Mouse (Mus musculus): ENCODE measurements around the gene Pick1. TPM values are rescaled to one million over a fixed set of nuclear protein-coding genes. Genes with fewer than 3 reads are reported as not detected.

Gene Pick1
- polyA plus RNA-seq, 1 experiment from 2014 or later = 48.2 TPM

GRCm38 (mm10) chr15:79245321-79245720 lies 16.3 kb downstream of the Pick1 start:
- ATAC-seq (ENCODE audit: low FRiP score) (no peak), DNase-seq (ENCODE audit: low spot score) (no peak)
- 95% methylated on average over 3 of the region's 3 CpGs for WGBS
- Histone ChIP-seq H3K4me2 (replicated peaks) (no peak overlapping the region), H3K27me3 (ENCODE audit: control insufficient read depth, insufficient read depth, low read length) (0 out of 2 replicates have a peak, but pooled peaks cover 1% of the 10 kb centered on the region), H3K4me1 (replicated peaks; ENCODE audit: control insufficient read depth, insufficient read depth, low read length) (no peaks in the 10 kb centered on the region), H3K36me3 (replicated peaks; ENCODE audit: control insufficient read depth, insufficient read depth) (peaks cover 74% of the 10 kb centered on the region), H3K4me3 (replicated peaks; ENCODE audit: low read length) (no peak overlapping the region), H3K27ac (no peak overlapping the region), H3K9me3 (ENCODE audit: control insufficient read depth, low read length) (no peaks in the 10 kb centered on the region), H3K9ac (no peak overlapping the region)

GRCm38 (mm10) chr15:79250236-79250635 lies 21.3 kb downstream of the Pick1 start:
- DNase-seq (ENCODE audit: low spot score) (no peak), ATAC-seq (ENCODE audit: low FRiP score) (no peak)
- peaks cover 42% of the 10 kb centered on the region for H3K36me3 ChIP-seq (replicated peaks; ENCODE audit: control insufficient read depth, insufficient read depth)
- H3K4me1 ChIP-seq (replicated peaks; ENCODE audit: control insufficient read depth, insufficient read depth, low read length) = peaks cover 14% of the 10 kb centered on the region; the same call in 1 of the 2 replicates
- no peaks in the 10 kb centered on the region for H3K9me3 ChIP-seq (ENCODE audit: control insufficient read depth, low read length)
- 87% methylated on average over 2 of the region's 2 CpGs for WGBS
- H3K9ac ChIP-seq = no peak overlapping the region
- no peak overlapping the region for H3K4me3 ChIP-seq (replicated peaks; ENCODE audit: low read length)
- H3K27ac ChIP-seq = no peak overlapping the region
- peaks cover 42% of the 10 kb centered on the region for H3K27me3 ChIP-seq (ENCODE audit: control insufficient read depth, insufficient read depth, low read length)
- H3K4me2 ChIP-seq (replicated peaks) = no peak overlapping the region

- Histone ChIP-seq H3K4me2 (replicated peaks) (0 out of 2 replicates have a peak overlapping the region, but pooled peaks have one; percentile 74), H3K9me3 (ENCODE audit: control insufficient read depth, low read length) (no peaks in the 10 kb centered on the region), H3K36me3 (replicated peaks; ENCODE audit: control insufficient read depth, insufficient read depth) (peaks cover 33% of the 10 kb centered on the region), H3K27ac (no peak overlapping the region), H3K4me3 (replicated peaks; ENCODE audit: low read length) (no peak overlapping the region), H3K27me3 (ENCODE audit: control insufficient read depth, insufficient read depth, low read length) (peaks cover 42% of the 10 kb centered on the region), H3K4me1 (replicated peaks; ENCODE audit: control insufficient read depth, insufficient read depth, low read length) (peaks cover 14% of the 10 kb centered on the region; the same call in 1 of the 2 replicates), H3K9ac (no peak overlapping the region; the same call in 1 of the 2 replicates)
- ATAC-seq (ENCODE audit: low FRiP score) (no peak), DNase-seq (ENCODE audit: low spot score) (no peak)
- 54% methylated on average over 7 of the region's 7 CpGs for WGBS
These were observed 22.2 kb downstream of the Pick1 start for GRCm38 (mm10) chr15:79251168-79251567.

- Histone ChIP-seq H3K27me3 (ENCODE audit: control insufficient read depth, insufficient read depth, low read length) (peaks cover 42% of the 10 kb centered on the region), H3K4me1 (replicated peaks; ENCODE audit: control insufficient read depth, insufficient read depth, low read length) (peaks cover 14% of the 10 kb centered on the region; the same call in 1 of the 2 replicates), H3K4me2 (replicated peaks) (peak overlapping the region; percentile 74), H3K9ac (peak overlapping the region; percentile 60), H3K9me3 (ENCODE audit: control insufficient read depth, low read length) (no peaks in the 10 kb centered on the region), H3K27ac (no peak overlapping the region), H3K4me3 (replicated peaks; ENCODE audit: low read length) (peak overlapping the region; percentile 32), H3K36me3 (replicated peaks; ENCODE audit: control insufficient read depth, insufficient read depth) (peaks cover 25% of the 10 kb centered on the region)
- WGBS = 1% methylated on average over 56 of the region's 61 CpGs
- DNase-seq (ENCODE audit: low spot score) (peak; percentile 40), ATAC-seq (ENCODE audit: low FRiP score) (peak; percentile 52; the same call in 1 of the 2 replicates)
These were observed 23.0 kb downstream of the Pick1 start for GRCm38 (mm10) chr15:79251781-79252491.

- 27% methylated on average over 24 of the region's 24 CpGs for WGBS
- Histone ChIP-seq H3K27me3 (ENCODE audit: control insufficient read depth, insufficient read depth, low read length) (peaks cover 42% of the 10 kb centered on the region), H3K4me1 (replicated peaks; ENCODE audit: control insufficient read depth, insufficient read depth, low read length) (peaks cover 14% of the 10 kb centered on the region; the same call in 1 of the 2 replicates), H3K9ac (peak overlapping the region; percentile 60), H3K4me3 (replicated peaks; ENCODE audit: low read length) (peak overlapping the region; percentile 32), H3K9me3 (ENCODE audit: control insufficient read depth, low read length) (no peaks in the 10 kb centered on the region), H3K27ac (no peak overlapping the region), H3K36me3 (replicated peaks; ENCODE audit: control insufficient read depth, insufficient read depth) (peaks cover 19% of the 10 kb centered on the region), H3K4me2 (replicated peaks) (peak overlapping the region; percentile 74)
- ATAC-seq (ENCODE audit: low FRiP score) = no peak
- no peak for DNase-seq (ENCODE audit: low spot score)
These were observed 23.6 kb downstream of the Pick1 start for GRCm38 (mm10) chr15:79252580-79252979.

GRCm38 (mm10) chr15:79254661-79255060 lies 25.7 kb downstream of the Pick1 start, which contains the start of gene Slc16a8:
Gene Slc16a8, minus strand, starts transcription at chr15:79254761.
- Histone ChIP-seq H3K36me3 (replicated peaks; ENCODE audit: control insufficient read depth, insufficient read depth) (no peaks in the 10 kb centered on the region), H3K4me1 (replicated peaks; ENCODE audit: control insufficient read depth, insufficient read depth, low read length) (peaks cover 14% of the 10 kb centered on the region; the same call in 1 of the 2 replicates), H3K4me2 (replicated peaks) (no peak within 1 kb of the TSS), H3K9ac (no peak within 1 kb of the TSS), H3K27me3 (ENCODE audit: control insufficient read depth, insufficient read depth, low read length) (peaks cover 50% of the 10 kb centered on the region), H3K9me3 (ENCODE audit: control insufficient read depth, low read length) (no peaks in the 10 kb centered on the region), H3K4me3 (replicated peaks; ENCODE audit: low read length) (no peak within 1 kb of the TSS), H3K27ac (no peak within 1 kb of the TSS)
- no peak for DNase-seq (ENCODE audit: low spot score)
- no peak for ATAC-seq (ENCODE audit: low FRiP score)
- 50% methylated on average over 3 of the region's 3 CpGs for WGBS

- H3K9me3 ChIP-seq (ENCODE audit: control insufficient read depth, low read length) = no peaks in the 10 kb centered on the region
- no peak overlapping the region for H3K9ac ChIP-seq
- peaks cover 56% of the 10 kb centered on the region for H3K27me3 ChIP-seq (ENCODE audit: control insufficient read depth, insufficient read depth, low read length)
- H3K27ac ChIP-seq = no peak overlapping the region
- 33% methylated on average over 17 of the region's 17 CpGs for WGBS
- no peak overlapping the region for H3K4me2 ChIP-seq (replicated peaks)
- ATAC-seq (ENCODE audit: low FRiP score) (no peak), DNase-seq (ENCODE audit: low spot score) (no peak)
- H3K4me1 ChIP-seq (replicated peaks; ENCODE audit: control insufficient read depth, insufficient read depth, low read length) = peaks cover 7% of the 10 kb centered on the region
- no peak overlapping the region for H3K4me3 ChIP-seq (replicated peaks; ENCODE audit: low read length)
- H3K36me3 ChIP-seq (replicated peaks; ENCODE audit: control insufficient read depth, insufficient read depth) = no peaks in the 10 kb centered on the region
These were observed 29.5 kb downstream of the Pick1 start for GRCm38 (mm10) chr15:79258521-79258920.

GRCm38 (mm10) chr15:79261095-79261725 lies 32.2 kb downstream of the Pick1 start:
- peak; percentile 46 for DNase-seq (ENCODE audit: low spot score)
- no peak overlapping the region for H3K27ac ChIP-seq
- H3K4me3 ChIP-seq (replicated peaks; ENCODE audit: low read length) = peak overlapping the region; percentile 64
- no peaks in the 10 kb centered on the region for H3K9me3 ChIP-seq (ENCODE audit: control insufficient read depth, low read length)
- under 1% methylated on average over 57 of the region's 62 CpGs for WGBS
- H3K4me1 ChIP-seq (replicated peaks; ENCODE audit: control insufficient read depth, insufficient read depth, low read length) = peaks cover 7% of the 10 kb centered on the region
- H3K27me3 ChIP-seq (ENCODE audit: control insufficient read depth, insufficient read depth, low read length) = peaks cover 54% of the 10 kb centered on the region
- peak; percentile 56 for ATAC-seq (ENCODE audit: low FRiP score)
- H3K4me2 ChIP-seq (replicated peaks) = peak overlapping the region; percentile 97
- no peaks in the 10 kb centered on the region for H3K36me3 ChIP-seq (replicated peaks; ENCODE audit: control insufficient read depth, insufficient read depth)
- H3K9ac ChIP-seq = peak overlapping the region; percentile 69

- H3K9me3 ChIP-seq (ENCODE audit: control insufficient read depth, low read length) = no peaks in the 10 kb centered on the region
- DNase-seq (ENCODE audit: low spot score) (no peak), ATAC-seq (ENCODE audit: low FRiP score) (peak; percentile 37; the same call in 1 of the 2 replicates)
- H3K4me1 ChIP-seq (replicated peaks; ENCODE audit: control insufficient read depth, insufficient read depth, low read length) = peaks cover 7% of the 10 kb centered on the region
- H3K27ac ChIP-seq = no peak overlapping the region
- WGBS = 0% methylated on average over 21 of the region's 28 CpGs
- H3K36me3 ChIP-seq (replicated peaks; ENCODE audit: control insufficient read depth, insufficient read depth) = no peaks in the 10 kb centered on the region
- peak overlapping the region; percentile 97 for H3K4me2 ChIP-seq (replicated peaks)
- H3K9ac ChIP-seq = peak overlapping the region; percentile 69
- peaks cover 54% of the 10 kb centered on the region for H3K27me3 ChIP-seq (ENCODE audit: control insufficient read depth, insufficient read depth, low read length)
- peak overlapping the region; percentile 64 for H3K4me3 ChIP-seq (replicated peaks; ENCODE audit: low read length)
These were observed 32.8 kb downstream of the Pick1 start for GRCm38 (mm10) chr15:79261757-79262156.
